Mouse (Mus musculus) MEL (cell line): ENCODE measurements around the gene Slc5a2.

Experiments used
- CTCF ChIP-seq, 3 experiments: IDR thresholded peaks in 2 of 3; conservative IDR thresholded peaks in 1 of 3; 2 replicates each; pipeline ENCODE4 v1.5.1; 2011 to 2012; ENCODE audit warnings: low read length in 3 of 3, low read depth in 2 of 3, mild to moderate bottlenecking in 2 of 3, improper control_type of control experiment in 1 of 3, inconsistent platforms in 1 of 3, mixed read lengths in 1 of 3, moderate library complexity in 1 of 3; ENCODE audit not compliant: control insufficient read depth in 1 of 3, insufficient read depth in 1 of 3, poor library complexity in 1 of 3, severe bottlenecking in 1 of 3
- EP300 ChIP-seq, 2 experiments: IDR thresholded peaks; 2 replicates each; pipeline ENCODE4 v1.6.1; 2011; ENCODE audit warnings: improper control_type of control experiment in 2 of 2, low read length in 2 of 2, low read depth in 1 of 2, mild to moderate bottlenecking in 1 of 2
- MAX ChIP-seq: IDR thresholded peaks from 2 replicates; pipeline ENCODE4 v1.6.1; 2011; ENCODE audit warnings: low read length, improper control_type of control experiment
- POLR2A ChIP-seq, 2 experiments: IDR thresholded peaks; 2 replicates each; pipeline ENCODE4 v1.6.1; 2011 to 2012; ENCODE audit warnings: low read length in 2 of 2, mild to moderate bottlenecking in 2 of 2, control low read depth in 1 of 2, improper control_type of control experiment in 1 of 2, low read depth in 1 of 2, moderate library complexity in 1 of 2; ENCODE audit not compliant: control insufficient read depth in 1 of 2, insufficient read depth in 1 of 2, poor library complexity in 1 of 2
- POLR2AphosphoS2 ChIP-seq: IDR thresholded peaks from 2 replicates; pipeline ENCODE4 v1.6.1; 2011; ENCODE audit warnings: low read length, improper control_type of control experiment
- POLR2AphosphoS5 ChIP-seq: IDR thresholded peaks from 2 replicates; pipeline ENCODE4 v1.6.1; 2012; ENCODE audit warnings: low read depth, borderline replicate concordance, mild to moderate bottlenecking, inconsistent platforms, low read length, moderate library complexity, mixed read lengths
- SIN3A ChIP-seq: IDR thresholded peaks from 2 replicates; pipeline ENCODE4 v1.6.1; 2012; ENCODE audit warnings: low read length, improper control_type of control experiment, inconsistent platforms
- TAL1 ChIP-seq: IDR thresholded peaks from 2 replicates; pipeline ENCODE4 v1.6.1; 2012; ENCODE audit warnings: mild to moderate bottlenecking, inconsistent platforms, low read length, moderate library complexity, mixed read lengths
- TBP ChIP-seq: IDR thresholded peaks from 2 replicates; pipeline ENCODE4 v1.8.0; 2011; ENCODE audit warnings: low read depth, low read length, improper control_type of control experiment
- USF1 ChIP-seq: IDR thresholded peaks from 2 replicates; pipeline ENCODE4 v1.6.1; 2014; ENCODE audit warnings: low read depth, mild to moderate bottlenecking, inconsistent platforms, low read length, improper control_type of control experiment, moderate library complexity
- ZKSCAN1 ChIP-seq: IDR thresholded peaks from 2 replicates; pipeline ENCODE4 v1.6.1; 2012; ENCODE audit warnings: low read depth, mild to moderate bottlenecking, inconsistent platforms, low read length, improper control_type of control experiment, moderate library complexity

- peak; percentile 58 to 95 (median 66) for TF ChIP-seq CTCF (IDR thresholded peaks at IDR 0.05 in 2 of 3, conservative IDR thresholded peaks at IDR 0.05 in 1 of 3; ENCODE audit: control insufficient read depth in 1 of 3, insufficient read depth in 1 of 3, low read depth in 2 of 3, low read length in 3 of 3, poor library complexity in 1 of 3, severe bottlenecking in 1 of 3)
- TF ChIP-seq SIN3A: 0 out of 2 replicates have a peak, but pooled peaks have one; percentile 23
- TF ChIP-seq TAL1: no peak
- TF ChIP-seq MAX: no peak
- TF ChIP-seq POLR2AphosphoS5: no peak
- no peak for TF ChIP-seq POLR2A (IDR thresholded peaks at IDR 0.05; ENCODE audit: control insufficient read depth in 1 of 2, insufficient read depth in 1 of 2, low read depth in 1 of 2, low read length in 2 of 2, poor library complexity in 1 of 2)
- no peak for TF ChIP-seq TBP
- TF ChIP-seq POLR2AphosphoS2: no peak
- no peak for TF ChIP-seq ZKSCAN1
- no peak for TF ChIP-seq EP300 (IDR thresholded peaks at IDR 0.05; ENCODE audit: low read depth in 1 of 2, low read length in 2 of 2)
- no peak for TF ChIP-seq USF1
These were observed 18.0 kb upstream of the Slc5a2 start for GRCm38 (mm10) chr7:128247443-128247842.
